Mouse (Mus musculus): ENCODE measurements around the gene Dock9.

GRCm38 (mm10) chr14:121732196-121732595 is 65.4 kb downstream of the Dock9 start:
- TF ChIP-seq CTCF (IDR thresholded peaks at IDR 0.05; ENCODE audit: insufficient read depth, low read depth, low read length) (no peak), POLR2A (IDR thresholded peaks at IDR 0.05; ENCODE audit: insufficient read depth, low read depth, low read length) (no peak)

Data from olfactory bulb, adult 2 months (tissue).